Mouse (Mus musculus) hindbrain, embryonic 15.5 days (tissue): ENCODE measurements at regions not wholly inside any gene's neighbourhood (a gene's known extent, or its start where the extent isn't known, plus 50 kb on each side); places are given as distances from the start of the nearest gene placed in this dataset.

Source experiments
- ATAC-seq: fragments of 200-750 bp; cut with Nextera tagmentation; 2 replicates; pipeline ENCODE4 v1.8.0; 2017; ENCODE audit warnings: low read depth, moderate number of reproducible peaks, moderate TSS enrichment; ENCODE audit not compliant: low FRiP score
- H3K27ac ChIP-seq: fragments of 300-500 bp; sonication (generic); replicated peaks from 2 replicates; pipeline ENCODE4 v1.5.1; 2015; ENCODE audit warnings: mild to moderate bottlenecking, inconsistent platforms
- H3K27me3 ChIP-seq: fragments of 300-500 bp; sonication (generic); 2 replicates; pipeline ENCODE4 v1.6.1; 2015; ENCODE audit warnings: control low read depth, inconsistent platforms
- H3K36me3 ChIP-seq: fragments of 300-500 bp; sonication (generic); 2 replicates; pipeline ENCODE4 v1.6.1; 2015; ENCODE audit warnings: control low read depth, inconsistent platforms
- H3K4me1 ChIP-seq: fragments of 300-500 bp; sonication (generic); replicated peaks from 2 replicates; pipeline ENCODE4 v1.6.1; 2015; ENCODE audit warnings: control low read depth, inconsistent platforms
- H3K4me2 ChIP-seq: fragments of 300-500 bp; sonication (generic); 2 replicates; pipeline ENCODE4 v1.6.1; 2015; ENCODE audit warnings: moderate library complexity, mild to moderate bottlenecking, inconsistent platforms
- H3K4me3 ChIP-seq: fragments of 300-500 bp; sonication (generic); 2 replicates; pipeline ENCODE4 v1.5.1; 2015; ENCODE audit warnings: mild to moderate bottlenecking, inconsistent platforms
- H3K9ac ChIP-seq: fragments of 300-500 bp; sonication (generic); 2 replicates; pipeline ENCODE4 v1.6.1; 2015; ENCODE audit warnings: inconsistent platforms
- H3K9me3 ChIP-seq: fragments of 300-500 bp; sonication (generic); 2 replicates; pipeline ENCODE4 v1.6.1; 2016; ENCODE audit warnings: control low read depth, inconsistent platforms
- WGBS: fragments of 180-500 bp; shearing (Covaris S2); methylation state at CpG from one replicate; pipeline ENCODE4 v1.1.7; 2015; 5-methylcytosine and 5-hydroxymethylcytosine counted together

- no peaks in the 10 kb centered on the region for H3K4me1 ChIP-seq
- no peak overlapping the region for H3K4me2 ChIP-seq
- no peak overlapping the region for H3K27ac ChIP-seq
- no peaks in the 10 kb centered on the region for H3K27me3 ChIP-seq
- H3K4me3 ChIP-seq = no peak overlapping the region
- H3K9ac ChIP-seq = no peak overlapping the region
- no peaks in the 10 kb centered on the region for H3K9me3 ChIP-seq
- no peak for ATAC-seq
- H3K36me3 ChIP-seq = no peaks in the 10 kb centered on the region
Observed at GRCm38 (mm10) chr7:124593462-124593861, 610.8 kb downstream of the Hs3st4 start.

GRCm38 (mm10) chr7:124600767-124601166 lies 618.1 kb downstream of the Hs3st4 start:
- no peaks in the 10 kb centered on the region for H3K27me3 ChIP-seq
- no peaks in the 10 kb centered on the region for H3K36me3 ChIP-seq
- H3K27ac ChIP-seq = no peak overlapping the region
- H3K9me3 ChIP-seq = no peaks in the 10 kb centered on the region
- H3K4me1 ChIP-seq = no peaks in the 10 kb centered on the region
- H3K9ac ChIP-seq = no peak overlapping the region
- 92% methylated on average over 6 of the region's 6 CpGs for WGBS
- H3K4me3 ChIP-seq = no peak overlapping the region
- H3K4me2 ChIP-seq = no peak overlapping the region
- ATAC-seq = no peak

GRCm38 (mm10) chr7:124604581-124604980 lies 621.9 kb downstream of the Hs3st4 start:
- Histone ChIP-seq H3K4me3 (no peak overlapping the region), H3K27me3 (no peaks in the 10 kb centered on the region), H3K4me1 (no peaks in the 10 kb centered on the region), H3K36me3 (no peaks in the 10 kb centered on the region), H3K4me2 (no peak overlapping the region), H3K9ac (no peak overlapping the region), H3K9me3 (no peaks in the 10 kb centered on the region), H3K27ac (no peak overlapping the region)
- ATAC-seq = no peak
- WGBS = 75% methylated on average over 2 of the region's 2 CpGs

- Histone ChIP-seq H3K4me1 (no peaks in the 10 kb centered on the region), H3K36me3 (no peaks in the 10 kb centered on the region), H3K9ac (no peak overlapping the region), H3K27ac (no peak overlapping the region), H3K4me3 (no peak overlapping the region), H3K4me2 (no peak overlapping the region), H3K9me3 (no peaks in the 10 kb centered on the region), H3K27me3 (no peaks in the 10 kb centered on the region)
- 76% methylated on average over 1 of the region's 1 CpGs for WGBS
- no peak for ATAC-seq
Observed at GRCm38 (mm10) chr7:124605978-124606377, 623.3 kb downstream of the Hs3st4 start.

- Histone ChIP-seq H3K27me3 (no peaks in the 10 kb centered on the region), H3K4me2 (no peak overlapping the region), H3K9ac (no peak overlapping the region), H3K9me3 (no peaks in the 10 kb centered on the region), H3K4me1 (no peaks in the 10 kb centered on the region), H3K36me3 (no peaks in the 10 kb centered on the region), H3K27ac (no peak overlapping the region), H3K4me3 (no peak overlapping the region)
- ATAC-seq = no peak
Observed at GRCm38 (mm10) chr7:124607061-124607460, 624.4 kb downstream of the Hs3st4 start.

GRCm38 (mm10) chr7:124610437-124610836 lies 627.8 kb downstream of the Hs3st4 start:
- no peak overlapping the region for H3K4me3 ChIP-seq
- ATAC-seq = no peak

GRCm38 (mm10) chr7:124647131-124647530 lies 664.5 kb downstream of the Hs3st4 start:
- Histone ChIP-seq H3K36me3 (no peaks in the 10 kb centered on the region), H3K27me3 (no peaks in the 10 kb centered on the region), H3K4me3 (no peak overlapping the region), H3K9ac (no peak overlapping the region), H3K9me3 (no peaks in the 10 kb centered on the region), H3K27ac (no peak overlapping the region), H3K4me1 (peaks cover 8% of the 10 kb centered on the region), H3K4me2 (no peak overlapping the region)
- WGBS = 90% methylated on average over 6 of the region's 6 CpGs
- ATAC-seq = no peak

More at GRCm38 (mm10) chr7:124610437-124610836, 627.8 kb downstream of the Hs3st4 start:
- no peak overlapping the region for H3K4me2 ChIP-seq
- no peaks in the 10 kb centered on the region for H3K36me3 ChIP-seq
- no peaks in the 10 kb centered on the region for H3K4me1 ChIP-seq
- no peaks in the 10 kb centered on the region for H3K9me3 ChIP-seq
- WGBS = 91% methylated on average over 3 of the region's 3 CpGs
- H3K9ac ChIP-seq = no peak overlapping the region
- no peaks in the 10 kb centered on the region for H3K27me3 ChIP-seq
- H3K27ac ChIP-seq = no peak overlapping the region

GRCm38 (mm10) chr7:124667180-124667968 lies 684.7 kb downstream of the Hs3st4 start:
- ATAC-seq = no peak
- Histone ChIP-seq H3K4me1 (no peaks in the 10 kb centered on the region; the same call in 1 of the 2 replicates), H3K4me2 (no peak overlapping the region), H3K27ac (no peak overlapping the region), H3K27me3 (no peaks in the 10 kb centered on the region), H3K4me3 (no peak overlapping the region), H3K36me3 (no peaks in the 10 kb centered on the region), H3K9ac (no peak overlapping the region), H3K9me3 (no peaks in the 10 kb centered on the region)
- WGBS = 32% methylated on average over 12 of the region's 12 CpGs

GRCm38 (mm10) chr7:124668058-124668457 lies 685.4 kb downstream of the Hs3st4 start:
- ATAC-seq = no peak
- no peaks in the 10 kb centered on the region; the same call in 1 of the 2 replicates for H3K4me1 ChIP-seq
- H3K36me3 ChIP-seq = no peaks in the 10 kb centered on the region
- H3K9ac ChIP-seq = no peak overlapping the region
- no peak overlapping the region for H3K4me2 ChIP-seq
- no peaks in the 10 kb centered on the region for H3K27me3 ChIP-seq
- H3K9me3 ChIP-seq = no peaks in the 10 kb centered on the region
- no peak overlapping the region for H3K4me3 ChIP-seq
- 55% methylated on average over 4 of the region's 4 CpGs for WGBS
- H3K27ac ChIP-seq = no peak overlapping the region

- no peaks in the 10 kb centered on the region for H3K9me3 ChIP-seq
- H3K4me3 ChIP-seq = no peak overlapping the region
- no peak for ATAC-seq
- WGBS = 79% methylated on average over 4 of the region's 4 CpGs
- no peak overlapping the region for H3K4me2 ChIP-seq
- H3K27me3 ChIP-seq = no peaks in the 10 kb centered on the region
- H3K9ac ChIP-seq = no peak overlapping the region
- H3K36me3 ChIP-seq = no peaks in the 10 kb centered on the region
- no peak overlapping the region for H3K27ac ChIP-seq
- no peaks in the 10 kb centered on the region; the same call in 1 of the 2 replicates for H3K4me1 ChIP-seq
Observed at GRCm38 (mm10) chr7:124670477-124670876, 687.8 kb downstream of the Hs3st4 start.

GRCm38 (mm10) chr7:124671117-124671516 lies 688.4 kb downstream of the Hs3st4 start:
- H3K9me3 ChIP-seq = no peaks in the 10 kb centered on the region

GRCm38 (mm10) chr7:124676854-124677515 lies 694.3 kb downstream of the Hs3st4 start:
- 66% methylated on average over 3 of the region's 3 CpGs for WGBS
- no peak for ATAC-seq

More at GRCm38 (mm10) chr7:124671117-124671516, 688.4 kb downstream of the Hs3st4 start:
- H3K4me3 ChIP-seq = no peak overlapping the region
- no peaks in the 10 kb centered on the region; the same call in 1 of the 2 replicates for H3K4me1 ChIP-seq
- no peaks in the 10 kb centered on the region for H3K27me3 ChIP-seq
- no peak overlapping the region for H3K27ac ChIP-seq
- no peak overlapping the region for H3K9ac ChIP-seq
- H3K36me3 ChIP-seq = no peaks in the 10 kb centered on the region
- ATAC-seq = no peak
- no peak overlapping the region for H3K4me2 ChIP-seq

More at GRCm38 (mm10) chr7:124676854-124677515, 694.3 kb downstream of the Hs3st4 start:
- H3K36me3 ChIP-seq = no peaks in the 10 kb centered on the region
- no peak overlapping the region for H3K27ac ChIP-seq
- H3K9me3 ChIP-seq = no peaks in the 10 kb centered on the region
- no peaks in the 10 kb centered on the region for H3K4me1 ChIP-seq
- no peaks in the 10 kb centered on the region for H3K27me3 ChIP-seq
- H3K4me2 ChIP-seq = no peak overlapping the region
- no peak overlapping the region for H3K9ac ChIP-seq
- no peak overlapping the region for H3K4me3 ChIP-seq
